Mouse (Mus musculus): ENCODE results near the gene Tmem41b.

DNA sequence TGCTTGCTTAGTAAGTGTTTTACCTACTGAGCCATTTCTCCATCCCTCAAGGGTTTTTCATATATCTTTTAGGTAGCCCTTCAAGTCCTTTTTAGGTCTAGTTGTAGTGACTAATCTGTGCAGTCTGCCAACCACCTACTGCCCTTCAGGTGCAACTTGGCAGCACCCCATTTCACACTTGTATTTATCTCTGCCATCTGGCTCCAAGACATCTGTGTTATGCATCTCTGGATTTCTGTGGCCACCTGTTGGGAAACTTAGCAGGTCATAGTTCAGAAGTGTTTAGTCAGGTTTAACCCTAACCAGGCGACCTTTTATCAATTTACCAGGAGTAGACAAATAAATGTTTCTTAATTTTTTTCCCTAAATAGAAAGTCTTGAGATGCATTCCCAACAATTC is 24.7 kb upstream of the Tmem41b start:
- TF ChIP-seq CTCF (IDR thresholded peaks at IDR 0.05; ENCODE audit: extremely low read depth, insufficient read depth, insufficient read length, insufficient replicate concordance) (no peak), POLR2A (IDR thresholded peaks at IDR 0.05; ENCODE audit: low read depth, low read length) (no peak)

All from spleen, adult 2 months (tissue).